Mouse (Mus musculus): ENCODE measurements at regions not wholly inside any gene's neighbourhood (a gene's known extent, or its start where the extent isn't known, plus 50 kb on each side); places are given as distances from the start of the nearest gene placed in this dataset.

- TF ChIP-seq CTCF (IDR thresholded peaks at IDR 0.05; ENCODE audit: borderline replicate concordance, insufficient read depth, low read depth, low read length) (no peak), POLR2A (IDR thresholded peaks at IDR 0.05; ENCODE audit: borderline replicate concordance, insufficient read depth, low read length) (no peak)
These were observed 71.6 kb upstream of the Nkd1 start for GRCm38 (mm10) chr8:88449534-88449933.

Data from cerebellum, adult 2 months (tissue).